Mouse (Mus musculus) C3H10T1/2 (cell line): ENCODE measurements around the gene Rragd. TPM values are rescaled to one million over a fixed set of nuclear protein-coding genes. Genes with fewer than 3 reads are reported as not detected.

Experiments
- polyA plus RNA-seq, 2 experiments: library from polyadenylated mRNA; unstranded; fragments of >200 nt; fragmentation: generic; extraction: Trizol; gene quantifications; one replicate each; pipeline ENCODE4 v1.2.1; 2012; ENCODE audit warnings: missing spikeins in 2 of 2

Rragd gene
- polyA plus RNA-seq: under 1 TPM; 0.18 to 0.27 TPM

DNA sequence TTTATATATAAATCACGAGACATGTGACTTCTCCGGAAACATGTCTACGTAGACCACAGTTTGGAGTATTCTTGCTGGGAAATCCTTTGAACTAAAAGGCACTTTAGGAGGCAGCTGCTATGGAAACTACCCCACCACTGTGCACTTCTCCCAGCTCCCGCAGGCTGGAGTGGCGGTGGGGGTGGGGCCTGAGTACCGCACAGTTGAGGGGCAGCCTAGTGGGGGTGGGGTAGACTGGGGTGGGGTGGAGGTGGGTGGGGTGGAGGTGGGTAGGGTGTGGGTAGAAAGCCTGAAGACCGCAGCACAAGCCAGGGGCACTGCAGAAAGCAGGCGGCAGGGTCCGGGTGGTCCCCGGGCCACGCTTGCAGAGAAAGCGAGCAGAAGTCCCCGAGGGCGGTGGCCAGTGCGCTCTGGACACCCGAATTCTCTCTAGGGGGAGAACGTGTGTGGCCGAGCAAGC lies at the start of gene Rragd:
TSS of gene Rragd (plus strand) at position 322 of the 460 bp plus-strand sequence.

DNA sequence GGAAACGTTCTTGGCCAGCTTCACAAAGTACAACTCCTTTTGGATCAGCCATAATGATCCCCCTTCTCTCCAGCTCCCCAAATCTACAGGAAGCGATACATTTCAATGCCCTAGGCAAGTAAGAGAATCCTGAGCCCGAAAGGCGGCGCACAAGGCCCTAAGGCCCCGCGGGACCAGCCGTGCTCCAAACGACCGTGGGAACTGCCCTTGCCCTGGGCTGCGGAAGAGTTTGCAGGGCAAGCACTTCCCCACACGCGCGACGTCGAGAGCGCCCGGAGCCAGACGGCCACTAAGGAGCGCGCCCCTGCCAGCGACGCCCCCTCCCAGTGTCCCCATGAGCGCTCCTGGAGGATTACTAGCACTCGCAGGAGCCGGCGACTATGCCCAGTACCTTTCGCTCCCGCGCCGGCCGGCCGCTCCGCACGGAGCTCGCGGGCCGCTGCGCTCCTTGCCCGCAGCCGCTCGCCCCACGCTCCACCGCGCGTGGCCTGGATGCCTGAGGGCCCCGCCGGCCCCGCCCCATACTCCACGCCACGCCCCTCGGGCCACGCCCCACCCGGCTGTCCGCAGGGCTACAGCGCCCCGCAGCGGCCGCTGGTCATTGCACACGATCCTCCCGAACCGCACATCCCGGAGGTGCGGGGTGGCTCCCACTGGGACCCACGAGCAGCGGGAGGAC lies 32.3 kb upstream of the Rragd start, which contains the start of gene Ankrd6:
TSS of gene Ankrd6 (minus strand) at position 486 of the 679 bp plus-strand sequence.

DNA sequence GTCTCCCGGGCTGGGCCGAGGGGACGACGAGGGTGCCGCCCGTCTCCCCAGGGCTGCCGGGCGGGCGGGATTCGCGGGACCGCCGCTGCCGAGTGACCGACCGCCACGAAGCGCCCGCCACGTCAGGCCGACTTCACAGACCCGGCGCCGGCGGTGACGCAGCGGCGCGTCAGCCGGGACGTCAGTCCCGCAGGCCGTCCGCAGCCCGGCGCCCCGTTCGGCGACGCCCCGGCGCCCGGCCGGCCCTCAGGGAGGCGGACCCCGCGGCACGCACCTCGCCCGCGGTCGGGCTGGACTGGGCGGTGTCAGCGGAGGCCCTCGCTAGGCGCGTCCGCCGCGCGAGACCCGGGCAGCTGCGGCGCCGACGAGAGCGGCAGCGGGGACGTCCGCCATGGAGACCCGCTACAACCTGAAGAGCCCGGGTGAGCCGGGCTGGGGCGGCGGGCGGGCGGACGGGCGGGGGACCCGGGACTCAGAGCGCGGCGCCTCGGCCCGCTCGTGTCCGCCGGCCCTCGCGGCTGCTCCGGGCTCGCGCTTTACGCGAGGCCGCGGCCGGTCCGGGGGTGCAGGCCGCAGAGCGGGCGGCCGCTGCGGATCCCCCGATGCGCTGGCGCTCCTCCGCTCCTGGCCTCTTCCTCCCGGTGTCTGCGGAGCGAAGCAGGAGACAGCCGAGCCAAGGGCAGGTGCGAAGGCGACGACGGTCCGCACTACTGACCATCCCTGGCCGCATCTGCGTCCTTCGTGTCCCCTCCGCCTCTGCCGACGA lies 48.5 kb downstream of the Rragd start, which contains the start of gene Ube2j1:
TSS of gene Ube2j1 (plus strand) at position 222 of the 766 bp plus-strand sequence.

DNA sequence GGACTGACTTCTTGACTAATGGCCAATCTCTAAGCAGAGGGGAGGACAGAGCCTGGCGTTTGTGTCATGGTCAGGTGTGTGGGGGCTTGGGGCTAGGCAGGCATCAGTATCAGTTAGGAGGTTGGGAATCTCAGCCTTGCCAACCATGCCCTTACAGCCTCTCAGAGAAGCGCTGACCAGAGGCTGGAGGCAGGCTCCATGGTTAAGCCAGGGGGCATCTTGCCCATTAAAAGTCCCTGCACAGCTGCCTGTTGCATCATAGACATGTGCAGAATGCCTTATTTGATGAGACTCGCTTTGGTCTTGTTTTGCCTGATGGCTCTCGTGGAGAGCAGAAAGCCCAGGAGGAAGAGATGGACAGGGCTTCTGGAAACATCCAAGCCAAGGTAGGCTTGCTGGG lies 80.1 kb downstream of the Rragd start, which contains the start of gene Gabrr2:
TSS of gene Gabrr2 (plus strand) at position 19 of the 400 bp plus-strand sequence.

Other genes with a start within 250 kb of the Rragd start
- gene Lyrm2, start 182.8 kb upstream of the Rragd start, polyA plus RNA-seq: 10 to 100 TPM in 1 of 2 experiments, 1 to 10 TPM in 1; 2.5 to 38.5 TPM
- 1 to 10 TPM in 1 of 2 experiments, under 1 TPM in 1; 0.14 to 1.3 TPM for gene Ankrd6, start 32.2 kb upstream of the Rragd start, polyA plus RNA-seq
- 10 to 100 TPM; 25.5 to 29.1 TPM for gene Ube2j1, start 48.4 kb downstream of the Rragd start, polyA plus RNA-seq
- gene Gabrr2, start 80.0 kb downstream of the Rragd start, polyA plus RNA-seq: under 1 TPM; 0.05 to 0.20 TPM
- gene Gabrr1, start 149.5 kb downstream of the Rragd start, polyA plus RNA-seq: not detected
- under 1 TPM; 0.07 to 0.20 TPM for gene Pm20d2, start 206.7 kb downstream of the Rragd start, polyA plus RNA-seq
- gene Srsf12, start 226.0 kb downstream of the Rragd start, polyA plus RNA-seq: not detected